Mouse (Mus musculus): ENCODE results near the gene Kansl1l. TPM values are rescaled to one million over a fixed set of nuclear protein-coding genes. Genes with fewer than 3 reads are reported as not detected.

Gene Kansl1l
- polyA plus RNA-seq, 1 experiment = 1.5 TPM

GRCm38 (mm10) chr1:66845690-66846318, 28.4 kb upstream of the Kansl1l start:
- Histone ChIP-seq H3K27me3 (ENCODE audit: control insufficient read depth, insufficient read depth, low read length) (no peaks in the 10 kb centered on the region), H3K27ac (ENCODE audit: insufficient read depth, low read length) (no peak overlapping the region), H3K36me3 (ENCODE audit: control insufficient read depth, insufficient read depth, low read length) (peaks cover 35% of the 10 kb centered on the region), H3K4me1 (ENCODE audit: control insufficient read depth, insufficient read depth, insufficient read length) (no peaks in the 10 kb centered on the region), H3K4me3 (ENCODE audit: extremely low read depth, insufficient read depth, insufficient read length) (no peak overlapping the region)
- no peak for DNase-seq (ENCODE audit: low read depth in 1 of 2, low spot score in 2 of 2)
- TF ChIP-seq CTCF (IDR thresholded peaks at IDR 0.05; ENCODE audit: extremely low read depth, insufficient read depth, insufficient read length, insufficient replicate concordance) = no peak
- TF ChIP-seq POLR2A (IDR thresholded peaks at IDR 0.05; ENCODE audit: low read depth, low read length) = no peak
- WGBS = 81% methylated on average over 5 of the region's 5 CpGs

GRCm38 (mm10) chr1:66841938-66842337, 24.6 kb upstream of the Kansl1l start:
- no peak for TF ChIP-seq POLR2A (IDR thresholded peaks at IDR 0.05; ENCODE audit: low read depth, low read length)
- TF ChIP-seq CTCF (IDR thresholded peaks at IDR 0.05; ENCODE audit: extremely low read depth, insufficient read depth, insufficient read length, insufficient replicate concordance) = no peak
- no peak for DNase-seq (ENCODE audit: low read depth in 1 of 2, low spot score in 2 of 2)
- peaks cover 25% of the 10 kb centered on the region for H3K36me3 ChIP-seq (ENCODE audit: control insufficient read depth, insufficient read depth, low read length)
- H3K27me3 ChIP-seq (ENCODE audit: control insufficient read depth, insufficient read depth, low read length) = no peaks in the 10 kb centered on the region
- no peaks in the 10 kb centered on the region for H3K4me1 ChIP-seq (ENCODE audit: control insufficient read depth, insufficient read depth, insufficient read length)
- 76% methylated on average over 10 of the region's 10 CpGs for WGBS
- H3K27ac ChIP-seq (ENCODE audit: insufficient read depth, low read length) = no peak overlapping the region
- no peak overlapping the region for H3K4me3 ChIP-seq (ENCODE audit: extremely low read depth, insufficient read depth, insufficient read length)

GRCm38 (mm10) chr1:66841510-66841909, 24.1 kb upstream of the Kansl1l start:
- Histone ChIP-seq H3K4me3 (ENCODE audit: extremely low read depth, insufficient read depth, insufficient read length) (no peak overlapping the region), H3K27me3 (ENCODE audit: control insufficient read depth, insufficient read depth, low read length) (no peaks in the 10 kb centered on the region), H3K4me1 (ENCODE audit: control insufficient read depth, insufficient read depth, insufficient read length) (no peaks in the 10 kb centered on the region), H3K27ac (ENCODE audit: insufficient read depth, low read length) (no peak overlapping the region), H3K36me3 (ENCODE audit: control insufficient read depth, insufficient read depth, low read length) (peaks cover 24% of the 10 kb centered on the region)
- no peak for TF ChIP-seq POLR2A (IDR thresholded peaks at IDR 0.05; ENCODE audit: low read depth, low read length)
- TF ChIP-seq CTCF (IDR thresholded peaks at IDR 0.05; ENCODE audit: extremely low read depth, insufficient read depth, insufficient read length, insufficient replicate concordance) = no peak
- WGBS = 78% methylated on average over 6 of the region's 6 CpGs
- DNase-seq (ENCODE audit: low read depth in 1 of 2, low spot score in 2 of 2) = no peak

DNA sequence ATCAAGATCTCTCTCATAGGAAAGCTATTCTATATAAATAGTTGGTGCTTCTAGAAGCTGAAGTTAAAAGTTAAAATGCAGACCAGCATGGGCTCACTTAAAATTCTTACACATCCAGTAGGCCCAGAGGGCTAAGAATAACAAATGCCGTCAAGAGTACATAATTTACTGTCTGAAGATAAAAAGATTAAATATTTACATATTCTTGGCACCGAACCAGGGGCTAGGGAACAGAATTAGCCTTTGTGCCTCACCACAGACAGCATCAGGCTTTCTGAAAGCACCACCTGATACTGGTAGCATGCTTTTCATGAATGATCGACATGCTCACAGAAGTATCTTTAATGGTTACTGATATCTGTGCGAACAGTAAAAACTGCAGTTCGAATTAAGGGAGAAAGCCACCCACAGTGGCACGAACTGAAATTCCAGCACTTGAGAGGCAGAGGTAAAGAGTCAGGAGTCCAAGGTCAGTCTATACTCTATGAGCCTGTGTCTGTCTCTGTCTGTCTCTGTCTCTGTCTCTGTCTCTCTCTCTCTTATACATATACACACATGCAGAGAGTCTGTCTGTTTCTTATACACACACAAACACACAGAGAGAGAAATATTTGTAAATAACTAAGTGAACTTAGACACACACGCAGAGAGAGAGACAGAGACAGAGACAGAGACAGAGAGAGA, 22.5 kb upstream of the Kansl1l start:
- peaks cover 17% of the 10 kb centered on the region for H3K36me3 ChIP-seq (ENCODE audit: control insufficient read depth, insufficient read depth, low read length)
- WGBS = 88% methylated on average over 7 of the region's 7 CpGs
- no peaks in the 10 kb centered on the region for H3K4me1 ChIP-seq (ENCODE audit: control insufficient read depth, insufficient read depth, insufficient read length)
- no peak overlapping the region for H3K27ac ChIP-seq (ENCODE audit: insufficient read depth, low read length)
- H3K4me3 ChIP-seq (ENCODE audit: extremely low read depth, insufficient read depth, insufficient read length) = no peak overlapping the region
- TF ChIP-seq POLR2A (IDR thresholded peaks at IDR 0.05; ENCODE audit: low read depth, low read length) = no peak
- no peak for TF ChIP-seq CTCF (IDR thresholded peaks at IDR 0.05; ENCODE audit: extremely low read depth, insufficient read depth, insufficient read length, insufficient replicate concordance)
- H3K27me3 ChIP-seq (ENCODE audit: control insufficient read depth, insufficient read depth, low read length) = no peaks in the 10 kb centered on the region
- DNase-seq (ENCODE audit: low read depth in 1 of 2, low spot score in 2 of 2) = no peak

GRCm38 (mm10) chr1:66839135-66839534, 21.8 kb upstream of the Kansl1l start:
- no peak overlapping the region for H3K4me3 ChIP-seq (ENCODE audit: extremely low read depth, insufficient read depth, insufficient read length)
- TF ChIP-seq CTCF (IDR thresholded peaks at IDR 0.05; ENCODE audit: extremely low read depth, insufficient read depth, insufficient read length, insufficient replicate concordance) (no peak), POLR2A (IDR thresholded peaks at IDR 0.05; ENCODE audit: low read depth, low read length) (no peak)
- DNase-seq (ENCODE audit: low read depth in 1 of 2, low spot score in 2 of 2) = no peak
- peaks cover 21% of the 10 kb centered on the region for H3K36me3 ChIP-seq (ENCODE audit: control insufficient read depth, insufficient read depth, low read length)
- H3K27ac ChIP-seq (ENCODE audit: insufficient read depth, low read length) = no peak overlapping the region
- 25% methylated on average over 1 of the region's 1 CpGs for WGBS
- no peaks in the 10 kb centered on the region for H3K4me1 ChIP-seq (ENCODE audit: control insufficient read depth, insufficient read depth, insufficient read length)
- no peaks in the 10 kb centered on the region for H3K27me3 ChIP-seq (ENCODE audit: control insufficient read depth, insufficient read depth, low read length)

DNA sequence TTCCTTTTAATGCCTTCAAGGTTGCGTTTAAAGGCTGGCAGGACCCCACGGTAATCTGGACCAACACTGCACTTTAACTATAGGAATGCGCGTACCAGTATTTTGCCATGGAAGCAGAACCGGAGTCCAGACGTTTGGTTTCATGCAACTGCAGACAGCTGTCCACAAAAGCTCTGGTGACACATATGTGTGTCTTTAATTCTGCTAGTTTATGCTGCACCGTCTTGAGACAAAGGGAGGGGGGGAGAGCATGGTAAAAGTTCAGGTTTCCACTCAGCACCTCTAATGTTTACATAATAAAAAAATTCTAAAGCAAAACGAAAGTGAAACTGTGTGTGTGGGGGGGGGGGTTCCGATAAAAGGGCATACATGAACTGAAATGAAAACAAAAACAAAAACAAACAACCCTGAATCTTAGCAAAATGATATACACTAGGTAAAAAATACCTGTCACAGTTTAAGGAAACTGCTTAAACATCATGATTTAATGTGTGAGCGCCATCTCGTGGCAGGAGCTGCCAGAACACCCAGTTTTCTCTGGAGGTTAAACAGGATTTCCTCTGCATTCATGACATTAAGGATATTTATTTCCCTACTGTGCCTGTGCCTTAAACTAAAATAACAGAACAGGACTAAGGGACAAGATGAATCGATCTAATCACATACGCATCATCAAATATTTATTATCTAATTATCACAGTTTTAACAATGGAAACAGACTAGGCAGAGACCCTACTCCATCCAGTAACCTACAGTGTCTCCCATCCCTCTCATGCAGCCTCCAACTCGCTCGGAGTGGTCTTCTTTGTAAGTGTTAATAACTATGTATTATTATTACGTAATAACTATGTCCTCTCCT, 21.1 kb upstream of the Kansl1l start:
- no peaks in the 10 kb centered on the region for H3K4me1 ChIP-seq (ENCODE audit: control insufficient read depth, insufficient read depth, insufficient read length)
- peak in 1 of 2 experiments; percentile 77 for DNase-seq (ENCODE audit: low read depth in 1 of 2, low spot score in 2 of 2)
- WGBS = 60% methylated on average over 16 of the region's 16 CpGs
- no peaks in the 10 kb centered on the region for H3K27me3 ChIP-seq (ENCODE audit: control insufficient read depth, insufficient read depth, low read length)
- H3K36me3 ChIP-seq (ENCODE audit: control insufficient read depth, insufficient read depth, low read length) = peaks cover 21% of the 10 kb centered on the region
- TF ChIP-seq CTCF (IDR thresholded peaks at IDR 0.05; ENCODE audit: extremely low read depth, insufficient read depth, insufficient read length, insufficient replicate concordance) (peak; percentile 60; the same call in 1 of the 2 replicates), POLR2A (IDR thresholded peaks at IDR 0.05; ENCODE audit: low read depth, low read length) (no peak)
- no peak overlapping the region for H3K4me3 ChIP-seq (ENCODE audit: extremely low read depth, insufficient read depth, insufficient read length)
- no peak overlapping the region for H3K27ac ChIP-seq (ENCODE audit: insufficient read depth, low read length)

All from spleen, adult 2 months (tissue).